Mouse (Mus musculus) midbrain, embryonic 11.5 days (tissue): ENCODE measurements around the gene Ndufs8. TPM values are rescaled to one million over a fixed set of nuclear protein-coding genes. Genes with fewer than 3 reads are reported as not detected.

Experiments
- ATAC-seq: fragments of 200-750 bp; cut with Nextera tagmentation; 2 replicates; pipeline ENCODE4 v1.8.0; 2017; ENCODE audit warnings: moderate TSS enrichment, moderate library complexity; ENCODE audit not compliant: low FRiP score
- DNase-seq: peaks from one replicate; pipeline ENCODE4 v3.0.0; 2015; ENCODE audit warnings: low spot score; ENCODE audit errors: missing footprints
- H3K27ac ChIP-seq: fragments of 300-500 bp; sonication (generic); 2 replicates; pipeline ENCODE4 v1.5.1; 2014; ENCODE audit warnings: low read depth, low read length
- H3K27me3 ChIP-seq: fragments of 300-500 bp; sonication (generic); 2 replicates; pipeline ENCODE4 v1.6.1; 2014; ENCODE audit warnings: mild to moderate bottlenecking, low read length, moderate library complexity, mixed read lengths; ENCODE audit not compliant: control insufficient read depth, insufficient read depth
- H3K36me3 ChIP-seq: fragments of 300-500 bp; sonication (generic); 2 replicates; pipeline ENCODE4 v1.6.1; 2014; ENCODE audit warnings: mild to moderate bottlenecking, low read length, moderate library complexity, mixed read lengths; ENCODE audit not compliant: control insufficient read depth, insufficient read depth
- H3K4me1 ChIP-seq: fragments of 300-500 bp; sonication (generic); 2 replicates; pipeline ENCODE4 v1.6.1; 2014; ENCODE audit warnings: low read length; ENCODE audit not compliant: control insufficient read depth, insufficient read depth
- H3K4me2 ChIP-seq: fragments of 300-500 bp; sonication (generic); 2 replicates; pipeline ENCODE4 v1.6.1; 2014; ENCODE audit warnings: mild to moderate bottlenecking, moderate library complexity
- H3K4me3 ChIP-seq: fragments of 300-500 bp; sonication (generic); 2 replicates; pipeline ENCODE4 v1.5.1; 2014; ENCODE audit warnings: low read depth, low read length
- H3K9ac ChIP-seq: fragments of 300-500 bp; sonication (generic); 2 replicates; pipeline ENCODE4 v1.6.1; 2014; ENCODE audit warnings: low read length
- H3K9me3 ChIP-seq: fragments of 300-500 bp; sonication (generic); 2 replicates; pipeline ENCODE4 v1.6.1; 2016; ENCODE audit warnings: low read length; ENCODE audit not compliant: control insufficient read depth
- WGBS: fragments of 180-500 bp; shearing (Covaris S2); extraction: QIAGEN DNeasy Blood & Tissue Kit; methylation state at CpG from one replicate; pipeline ENCODE4 v1.1.7; 2014; 5-methylcytosine and 5-hydroxymethylcytosine counted together
- polyA plus RNA-seq: library from polyadenylated mRNA; unstranded; fragments of >200 nt; fragmentation: Nextera tagmentation; extraction: Ambion mirVana; gene quantifications from 2 replicates; pipeline ENCODE4 v1.2.1, GENCODE M21; 2014

The Ndufs8 gene
- polyA plus RNA-seq, 1 experiment from 2014 or later: 235 TPM

- Histone ChIP-seq H3K4me3 (no peak overlapping the region), H3K27ac (no peak overlapping the region), H3K4me1 (no peaks in the 10 kb centered on the region; the same call in 1 of the 2 replicates), H3K9me3 (no peaks in the 10 kb centered on the region), H3K27me3 (no peaks in the 10 kb centered on the region), H3K9ac (no peak overlapping the region), H3K4me2 (no peak overlapping the region), H3K36me3 (no peaks in the 10 kb centered on the region)
- WGBS: 80% methylated on average over 3 of the region's 3 CpGs
- DNase-seq (no peak), ATAC-seq (no peak)
Measured at GRCm38 (mm10) chr19:3926279-3926678, 13.7 kb upstream of the Ndufs8 start.

- no peaks in the 10 kb centered on the region; the same call in 1 of the 2 replicates for H3K4me1 ChIP-seq
- no peak overlapping the region for H3K27ac ChIP-seq
- H3K36me3 ChIP-seq: no peaks in the 10 kb centered on the region
- H3K4me2 ChIP-seq: no peak overlapping the region
- WGBS: 82% methylated on average over 6 of the region's 6 CpGs
- no peak overlapping the region for H3K9ac ChIP-seq
- DNase-seq: peak; percentile 45
- no peak overlapping the region for H3K4me3 ChIP-seq
- ATAC-seq: no peak
- H3K27me3 ChIP-seq: no peaks in the 10 kb centered on the region
- H3K9me3 ChIP-seq: no peaks in the 10 kb centered on the region
Measured at GRCm38 (mm10) chr19:3925859-3926258, 13.3 kb upstream of the Ndufs8 start.

DNA sequence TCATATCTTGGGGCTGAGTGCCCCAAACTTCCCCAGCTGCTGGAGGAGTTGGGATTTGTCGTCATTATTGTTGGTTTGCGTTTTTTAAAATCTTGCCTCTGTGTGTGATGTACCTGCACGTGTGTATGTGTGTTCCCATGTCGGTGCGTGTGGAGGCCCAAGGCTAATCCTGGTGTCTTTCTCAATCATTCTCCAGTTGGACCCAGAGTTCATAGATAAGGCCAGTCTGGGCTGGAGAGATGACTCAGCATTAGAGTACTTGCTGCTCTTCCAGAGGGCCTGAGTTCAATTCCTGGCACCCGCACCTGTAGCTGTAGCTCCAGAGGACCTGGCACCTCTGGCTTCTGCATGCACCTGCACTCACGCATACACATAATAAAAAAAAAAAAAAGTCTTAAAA lies 12.3 kb upstream of the Ndufs8 start:
- ATAC-seq: no peak
- Histone ChIP-seq H3K27me3 (no peaks in the 10 kb centered on the region), H3K4me2 (no peak overlapping the region), H3K9ac (no peak overlapping the region), H3K27ac (no peak overlapping the region), H3K4me1 (no peaks in the 10 kb centered on the region; the same call in 1 of the 2 replicates), H3K36me3 (no peaks in the 10 kb centered on the region), H3K9me3 (no peaks in the 10 kb centered on the region), H3K4me3 (no peak overlapping the region)
- WGBS: 89% methylated on average over 7 of the region's 7 CpGs
- no peak for DNase-seq

DNA sequence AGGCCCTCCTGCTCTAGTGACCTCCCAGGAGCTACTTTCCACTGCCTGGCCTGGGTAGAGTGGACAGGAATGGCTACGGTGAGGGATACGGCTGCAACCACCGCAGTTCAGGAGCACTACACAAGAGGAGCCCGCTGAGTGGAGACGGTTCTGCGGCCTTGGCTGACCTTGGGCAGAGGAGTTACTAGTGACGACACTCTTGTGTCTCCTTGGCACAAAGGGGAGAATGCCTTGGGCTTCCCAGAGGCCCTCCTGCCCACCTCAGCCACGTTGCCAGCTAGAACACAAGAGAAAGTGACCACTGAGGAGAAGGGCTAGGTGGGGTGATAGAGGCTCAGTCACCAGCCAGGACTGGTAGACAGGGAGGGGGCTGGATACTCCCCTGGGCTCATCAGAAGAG lies 11.6 kb upstream of the Ndufs8 start:
- Histone ChIP-seq H3K9ac (no peak overlapping the region), H3K4me1 (no peaks in the 10 kb centered on the region; the same call in 1 of the 2 replicates), H3K36me3 (no peaks in the 10 kb centered on the region), H3K4me3 (no peak overlapping the region), H3K27ac (no peak overlapping the region), H3K27me3 (no peaks in the 10 kb centered on the region), H3K4me2 (no peak overlapping the region), H3K9me3 (no peaks in the 10 kb centered on the region)
- peak; percentile 57 for DNase-seq
- WGBS: 77% methylated on average over 8 of the region's 8 CpGs
- no peak for ATAC-seq

GRCm38 (mm10) chr19:3923586-3923985 lies 11.0 kb upstream of the Ndufs8 start:
- H3K36me3 ChIP-seq: no peaks in the 10 kb centered on the region
- no peak overlapping the region for H3K27ac ChIP-seq
- H3K4me1 ChIP-seq: no peaks in the 10 kb centered on the region; the same call in 1 of the 2 replicates
- H3K9ac ChIP-seq: no peak overlapping the region
- WGBS: 54% methylated on average over 13 of the region's 13 CpGs
- no peaks in the 10 kb centered on the region for H3K27me3 ChIP-seq
- ATAC-seq (no peak), DNase-seq (peak; percentile 84)
- H3K4me3 ChIP-seq: no peak overlapping the region
- no peak overlapping the region for H3K4me2 ChIP-seq
- no peaks in the 10 kb centered on the region for H3K9me3 ChIP-seq

DNA sequence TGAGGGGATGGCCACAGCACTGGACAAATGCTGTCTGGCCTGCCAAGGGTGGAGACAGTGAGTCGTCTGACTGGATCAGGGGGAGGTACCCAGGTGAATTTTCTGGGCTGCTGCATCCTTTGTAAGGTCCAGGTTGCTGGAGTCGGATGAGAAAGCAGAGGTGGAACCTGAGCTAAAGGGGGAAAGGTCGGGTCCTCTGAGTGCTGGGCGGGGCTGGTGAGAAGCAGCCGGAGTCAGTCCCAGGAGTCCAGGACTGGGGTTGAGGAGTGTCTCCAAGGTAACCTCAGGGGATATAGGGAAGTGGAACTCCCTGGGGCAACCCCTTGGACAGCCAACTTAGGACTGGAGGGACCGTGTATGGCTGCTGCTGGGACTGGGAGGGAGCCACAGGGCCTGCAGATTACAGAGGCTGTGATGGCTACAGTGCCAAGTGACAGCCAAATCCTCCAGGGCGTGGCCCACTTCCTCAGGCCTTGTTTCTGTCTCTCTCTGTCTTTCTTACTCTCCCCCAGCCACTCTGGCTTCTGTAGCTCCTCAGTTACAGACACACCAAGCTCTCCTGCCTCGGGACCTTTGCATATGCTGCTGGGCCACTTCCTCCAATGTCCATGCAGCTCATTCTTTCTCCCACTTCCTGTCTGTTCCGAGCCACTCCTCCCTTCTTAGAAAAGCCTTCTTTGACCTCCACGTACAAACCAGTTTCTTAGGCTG lies 10.2 kb upstream of the Ndufs8 start:
- 54% methylated on average over 10 of the region's 10 CpGs for WGBS
- Histone ChIP-seq H3K4me2 (no peak overlapping the region), H3K9ac (no peak overlapping the region), H3K27ac (no peak overlapping the region), H3K4me3 (no peak overlapping the region), H3K36me3 (no peaks in the 10 kb centered on the region), H3K27me3 (no peaks in the 10 kb centered on the region), H3K4me1 (no peaks in the 10 kb centered on the region; the same call in 1 of the 2 replicates), H3K9me3 (no peaks in the 10 kb centered on the region)
- DNase-seq: peak; percentile 47
- ATAC-seq: no peak

DNA sequence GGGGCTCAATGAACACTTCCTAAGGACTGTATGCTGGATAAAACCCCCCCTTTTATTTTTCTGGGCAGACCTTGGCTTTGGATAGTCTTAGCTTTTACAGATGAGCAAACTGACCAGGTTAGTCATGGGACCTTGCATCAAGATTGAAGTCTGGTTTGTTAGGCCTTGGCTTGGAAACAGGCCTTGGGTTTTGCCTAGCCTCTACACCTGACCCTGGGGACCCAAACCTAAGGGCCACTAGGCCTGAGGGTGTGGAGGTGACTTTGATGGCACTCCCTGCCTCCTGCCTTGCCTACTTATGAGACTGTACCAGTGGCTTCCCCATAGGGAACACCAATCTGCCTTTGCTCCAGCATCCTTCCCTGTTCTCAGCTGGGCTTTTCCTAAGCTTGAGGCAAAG lies 7.4 kb upstream of the Ndufs8 start:
- Histone ChIP-seq H3K4me1 (no peaks in the 10 kb centered on the region; the same call in 1 of the 2 replicates), H3K27me3 (no peaks in the 10 kb centered on the region), H3K27ac (no peak overlapping the region), H3K9me3 (no peaks in the 10 kb centered on the region), H3K9ac (no peak overlapping the region), H3K36me3 (no peaks in the 10 kb centered on the region), H3K4me3 (no peak overlapping the region), H3K4me2 (no peak overlapping the region)
- ATAC-seq (no peak), DNase-seq (peak; percentile 21)

- H3K9me3 ChIP-seq: no peaks in the 10 kb centered on the region
- H3K4me2 ChIP-seq: no peak overlapping the region
- no peaks in the 10 kb centered on the region for H3K36me3 ChIP-seq
- 77% methylated on average over 11 of the region's 11 CpGs for WGBS
- H3K4me1 ChIP-seq: peaks cover 10% of the 10 kb centered on the region
- ATAC-seq: no peak
- no peaks in the 10 kb centered on the region for H3K27me3 ChIP-seq
- no peak overlapping the region for H3K9ac ChIP-seq
- H3K27ac ChIP-seq: no peak overlapping the region
- no peak overlapping the region for H3K4me3 ChIP-seq
- peak; percentile 53 for DNase-seq
Measured at GRCm38 (mm10) chr19:3916727-3917126, 4.2 kb upstream of the Ndufs8 start.

DNA sequence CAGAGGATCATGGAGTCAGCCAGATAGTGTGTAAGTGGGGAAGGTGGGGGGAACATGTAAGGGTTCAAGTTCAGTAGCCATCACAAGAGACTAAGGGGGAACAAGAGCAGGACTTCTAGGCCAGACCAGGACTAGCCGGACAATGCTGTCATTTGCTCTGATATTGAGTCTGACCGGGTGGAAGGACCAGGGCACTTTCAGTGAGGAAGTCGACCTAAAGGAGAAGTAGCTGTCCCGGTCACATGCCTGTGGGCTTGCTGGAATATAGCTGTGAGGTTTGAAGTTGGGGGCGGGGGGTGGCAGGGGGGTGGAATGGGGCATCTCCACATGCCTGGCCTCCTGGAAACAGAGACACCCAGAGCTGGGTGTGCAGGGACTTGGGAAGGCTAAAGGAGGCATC lies 2.0 kb upstream of the Ndufs8 start:
- H3K36me3 ChIP-seq: no peaks in the 10 kb centered on the region
- no peak overlapping the region for H3K27ac ChIP-seq
- no peak overlapping the region for H3K4me3 ChIP-seq
- H3K4me1 ChIP-seq: peaks cover 11% of the 10 kb centered on the region
- ATAC-seq: no peak
- WGBS: 97% methylated on average over 5 of the region's 5 CpGs
- DNase-seq: no peak
- H3K27me3 ChIP-seq: no peaks in the 10 kb centered on the region
- no peaks in the 10 kb centered on the region for H3K9me3 ChIP-seq
- H3K4me2 ChIP-seq: no peak overlapping the region
- no peak overlapping the region for H3K9ac ChIP-seq
